Mouse (Mus musculus) cortical plate, adult 2 months (tissue): Measurements from ENCODE around the gene Gm21874. TPM values are rescaled to one million over a fixed set of nuclear protein-coding genes. Genes with fewer than 3 reads are reported as not detected.
"Not testable (repeated sequence)": the region's sequence is repeated elsewhere in the genome, so short reads cannot be mapped to it uniquely, and the experiment has no call there.

Experiments
- H3K27ac ChIP-seq: fragments of 200-500 bp; 2 replicates; pipeline ENCODE4 v1.5.1; 2012; ENCODE audit warnings: low read length, control low read depth, inconsistent platforms; ENCODE audit not compliant: insufficient read depth
- H3K4me1 ChIP-seq: fragments of 200-500 bp; 2 replicates; pipeline ENCODE4 v1.6.1; 2011; ENCODE audit warnings: low read length; ENCODE audit not compliant: control insufficient read depth, insufficient read depth
- H3K4me3 ChIP-seq: fragments of 200-500 bp; 2 replicates; pipeline ENCODE4 v1.5.1; 2011; ENCODE audit warnings: mild to moderate bottlenecking, low read length, control low read depth; ENCODE audit not compliant: insufficient read depth
- polyA plus RNA-seq: library from polyadenylated mRNA; depleted of rRNA; stranded (reverse); fragments of >200 nt; gene quantifications from 2 replicates; pipeline ENCODE4 v1.2.3, GENCODE M21; 2012; rRNA removed

The Gm21874 gene
- polyA plus RNA-seq, result not detected in 2 replicates

DNA sequence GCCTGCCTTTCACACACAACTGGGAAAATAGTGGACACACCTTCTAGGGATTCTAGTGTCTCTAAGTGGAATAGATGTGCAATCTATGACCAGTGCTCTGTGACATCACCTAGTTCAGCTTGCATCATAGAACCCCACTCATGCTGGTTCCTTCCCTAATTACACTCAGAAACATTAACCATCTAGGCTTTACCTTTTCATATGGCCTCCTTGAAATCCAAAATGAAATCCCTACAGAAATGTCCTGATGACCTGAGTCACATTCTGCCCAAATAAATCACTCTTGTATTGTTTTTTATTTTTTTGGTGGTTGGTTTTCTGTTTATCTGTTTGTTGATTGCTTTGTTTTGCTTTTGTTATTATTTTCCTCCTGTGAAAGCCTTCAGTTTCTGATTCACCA is at the start of gene Gm21874:
Gene Gm21874 (minus strand): TSS at position 101 of the 400 bp plus-strand sequence.
- H3K27ac ChIP-seq, H3K4me3 ChIP-seq, H3K4me1 ChIP-seq: not testable (repeated sequence)

Other genes starting within 250 kb of the Gm21874 start
- not detected in 2 replicates for gene Gm21721, start 214.0 kb downstream of the Gm21874 start, polyA plus RNA-seq
- not detected in 2 replicates for gene Gm21812, start 69.0 kb downstream of the Gm21874 start, polyA plus RNA-seq